Mouse (Mus musculus): ENCODE measurements around the gene Nlgn2. TPM values are rescaled to one million over a fixed set of nuclear protein-coding genes. Genes with fewer than 3 reads are reported as not detected.
A peak's percentile ranks its signal among the peaks of the same experiment; 100 is the strongest.

Gene Nlgn2
- total and polyA plus RNA-seq, 3 experiments = 20.3 to 43.3 (median 29.8) TPM

- TF ChIP-seq MYB (IDR thresholded peaks at IDR 0.05; ENCODE audit: low read depth, low read length) = no peak
These were observed 37.0 kb downstream of the Nlgn2 start (continued) for GRCm38 (mm10) chr11:69800392-69801197.

- TF ChIP-seq ZC3H11A (IDR thresholded peaks at IDR 0.05; ENCODE audit: low read depth, low read length) (no peak), TCF12 (IDR thresholded peaks at IDR 0.05; ENCODE audit: low read depth, low read length) (peak; percentile 51), GATA1 (IDR thresholded peaks at IDR 0.05; ENCODE audit: low read depth, low read length) (no peak), RCOR1 (IDR thresholded peaks at IDR 0.05; ENCODE audit: low read depth, low read length) (peak; percentile 46; the same call in 1 of the 2 replicates), HCFC1 (IDR thresholded peaks at IDR 0.05; ENCODE audit: low read depth, low read length) (peak; percentile 46; the same call in 1 of the 2 replicates), POLR2AphosphoS2 (IDR thresholded peaks at IDR 0.05; ENCODE audit: low read length) (no peak), POLR2AphosphoS5 (IDR thresholded peaks at IDR 0.05; ENCODE audit: borderline replicate concordance, low read depth, low read length) (no peak), EP300 (IDR thresholded peaks at IDR 0.05; ENCODE audit: low read depth in 1 of 2, low read length in 2 of 2) (peak in 1 of 2 experiments; percentile 28; a peak in 1 of 4 replicates), ELF1 (IDR thresholded peaks at IDR 0.05; ENCODE audit: low read depth, low read length) (no peak), CTCF (IDR thresholded peaks at IDR 0.05 in 2 of 3, conservative IDR thresholded peaks at IDR 0.05 in 1 of 3; ENCODE audit: control insufficient read depth in 1 of 3, insufficient read depth in 1 of 3, low read depth in 2 of 3, low read length in 3 of 3, poor library complexity in 1 of 3, severe bottlenecking in 1 of 3) (no peak), UBTF (IDR thresholded peaks at IDR 0.05; ENCODE audit: borderline replicate concordance, insufficient read depth, low read depth, low read length) (no peak), MXI1 (IDR thresholded peaks at IDR 0.05; ENCODE audit: low read depth, low read length) (peak; percentile 46; the same call in 1 of the 2 replicates), SIN3A (IDR thresholded peaks at IDR 0.05; ENCODE audit: low read length) (no peak), ETS1 (IDR thresholded peaks at IDR 0.05; ENCODE audit: low read depth, low read length) (peak; percentile 65; the same call in 1 of the 2 replicates), CHD1 (IDR thresholded peaks at IDR 0.05; ENCODE audit: low read depth, low read length) (no peak), MAFK (IDR thresholded peaks at IDR 0.05; ENCODE audit: borderline replicate concordance, low read depth, low read length) (peak; percentile 96), TAL1 (IDR thresholded peaks at IDR 0.05; ENCODE audit: low read length) (no peak), MAZ (IDR thresholded peaks at IDR 0.05; ENCODE audit: low read depth, low read length) (no peak; the same call in 1 of the 2 replicates), MAX (IDR thresholded peaks at IDR 0.05; ENCODE audit: low read length) (no peak), TBP (IDR thresholded peaks at IDR 0.05; ENCODE audit: low read depth, low read length) (peak; percentile 66; the same call in 1 of the 2 replicates), KAT2A (conservative IDR thresholded peaks at IDR 0.05; ENCODE audit: low read depth, low read length) (no peak), USF2 (IDR thresholded peaks at IDR 0.05; ENCODE audit: borderline replicate concordance in 1 of 2, insufficient read depth in 1 of 2, low read depth in 1 of 2, low read length in 2 of 2) (no peak), BHLHE40 (IDR thresholded peaks at IDR 0.05; ENCODE audit: borderline replicate concordance, low read depth, low read length) (0 out of 2 replicates have a peak, but pooled peaks have one; percentile 25), NRF1 (IDR thresholded peaks at IDR 0.05; ENCODE audit: insufficient read depth, low read depth, low read length, poor library complexity, severe bottlenecking) (no peak), MEF2A (IDR thresholded peaks at IDR 0.05; ENCODE audit: extremely low read depth, insufficient replicate concordance, low read depth, low read length, poor library complexity, severe bottlenecking) (no peak), SMC3 (IDR thresholded peaks at IDR 0.05; ENCODE audit: low read depth, low read length) (no peak), MYC (IDR thresholded peaks at IDR 0.05; ENCODE audit: low read depth, low read length) (0 out of 2 replicates have a peak, but pooled peaks have one; percentile 11), USF1 (IDR thresholded peaks at IDR 0.05; ENCODE audit: low read depth, low read length) (no peak), POLR2A (IDR thresholded peaks at IDR 0.05; ENCODE audit: control insufficient read depth in 1 of 2, insufficient read depth in 1 of 2, low read depth in 1 of 2, low read length in 2 of 2, poor library complexity in 1 of 2) (no peak)
- Histone ChIP-seq H3K27me3 (ENCODE audit: control insufficient read depth in 1 of 2, insufficient read depth in 2 of 2, low read length in 2 of 2) (no peaks in the 10 kb centered on the region), H3K79me2 (ENCODE audit: control insufficient read depth, insufficient read depth, low read length, poor library complexity) (peaks cover 8% of the 10 kb centered on the region; the same call in 1 of the 2 replicates), H3K9me3 (replicated peaks; ENCODE audit: insufficient read depth, low read length) (no peaks in the 10 kb centered on the region), H3K9ac (ENCODE audit: control insufficient read depth, low read depth, low read length, poor library complexity, severe bottlenecking) (peak overlapping the region; percentile 77), H3K27ac (ENCODE audit: control insufficient read depth, low read depth, low read length) (peak overlapping the region; percentile 74), H3K4me1 (ENCODE audit: control insufficient read depth in 1 of 2, insufficient read depth in 2 of 2, low read length in 2 of 2) (peaks cover 5 to 21% of the 10 kb centered on the region in 2 experiments; a peak in 3 of 4 replicates), H3K4me3 (ENCODE audit: control insufficient read depth in 1 of 2, insufficient read depth in 1 of 2, low read depth in 2 of 2, low read length in 2 of 2) (peak overlapping the region; percentile 58 to 89), H3K36me3 (ENCODE audit: control insufficient read depth in 1 of 2, insufficient read depth in 2 of 2, low read length in 2 of 2) (peaks cover 0 to 8% of the 10 kb centered on the region in 2 experiments; a peak in 2 of 4 replicates)
- DNase-seq (ENCODE audit: low read depth, low spot score) = peak; percentile 89
These were observed 37.5 kb downstream of the Nlgn2 start for GRCm38 (mm10) chr11:69800138-69800391.
